Mouse (Mus musculus) heart, embryonic 13.5 days (tissue): ENCODE measurements around the gene Smyd4. TPM values are rescaled to one million over a fixed set of nuclear protein-coding genes. Genes with fewer than 3 reads are reported as not detected.

Source experiments
- ATAC-seq: fragments of 200-750 bp; cut with Nextera tagmentation; 2 replicates; pipeline ENCODE4 v1.8.0; 2017; ENCODE audit warnings: moderate TSS enrichment; ENCODE audit not compliant: insufficient number of reproducible peaks, low FRiP score, low TSS enrichment; ENCODE audit errors: extremely low read depth
- H3K27ac ChIP-seq: fragments of 300-500 bp; sonication (generic); replicated peaks from 2 replicates; pipeline ENCODE4 v1.5.1; 2015; ENCODE audit warnings: moderate library complexity, mild to moderate bottlenecking, inconsistent platforms
- H3K27me3 ChIP-seq: fragments of 300-500 bp; sonication (generic); replicated peaks from 2 replicates; pipeline ENCODE4 v1.6.1; 2015; ENCODE audit warnings: mild to moderate bottlenecking, inconsistent platforms
- H3K36me3 ChIP-seq: fragments of 300-500 bp; sonication (generic); 2 replicates; pipeline ENCODE4 v1.6.1; 2015; ENCODE audit warnings: mild to moderate bottlenecking, inconsistent platforms
- H3K4me1 ChIP-seq: fragments of 300-500 bp; sonication (generic); 2 replicates; pipeline ENCODE4 v1.6.1; 2015; ENCODE audit warnings: inconsistent platforms
- H3K4me2 ChIP-seq: fragments of 300-500 bp; sonication (generic); 2 replicates; pipeline ENCODE4 v1.6.1; 2015; ENCODE audit warnings: inconsistent platforms, mild to moderate bottlenecking, moderate library complexity
- H3K4me3 ChIP-seq: fragments of 300-500 bp; sonication (generic); 2 replicates; pipeline ENCODE4 v1.5.1; 2015; ENCODE audit warnings: moderate library complexity, mild to moderate bottlenecking, inconsistent platforms
- H3K9ac ChIP-seq: fragments of 300-500 bp; sonication (generic); 2 replicates; pipeline ENCODE4 v1.6.1; 2015; ENCODE audit warnings: inconsistent platforms, mild to moderate bottlenecking, moderate library complexity
- H3K9me3 ChIP-seq: fragments of 300-500 bp; sonication (generic); 2 replicates; pipeline ENCODE4 v1.6.1; 2016; ENCODE audit warnings: inconsistent platforms
- WGBS: fragments of 180-500 bp; shearing (Covaris S2); methylation state at CpG from one replicate; pipeline ENCODE4 v1.1.7; 2015; ENCODE audit warnings: mixed read lengths; 5-methylcytosine and 5-hydroxymethylcytosine counted together
- polyA plus RNA-seq: library from polyadenylated mRNA; unstranded; fragments of >200 nt; fragmentation: Nextera tagmentation; extraction: Ambion mirVana; gene quantifications from 2 replicates; pipeline ENCODE4 v1.2.1, GENCODE M21; 2015

The Smyd4 gene
- polyA plus RNA-seq, 1 experiment from 2014 or later: 12.9 TPM

DNA sequence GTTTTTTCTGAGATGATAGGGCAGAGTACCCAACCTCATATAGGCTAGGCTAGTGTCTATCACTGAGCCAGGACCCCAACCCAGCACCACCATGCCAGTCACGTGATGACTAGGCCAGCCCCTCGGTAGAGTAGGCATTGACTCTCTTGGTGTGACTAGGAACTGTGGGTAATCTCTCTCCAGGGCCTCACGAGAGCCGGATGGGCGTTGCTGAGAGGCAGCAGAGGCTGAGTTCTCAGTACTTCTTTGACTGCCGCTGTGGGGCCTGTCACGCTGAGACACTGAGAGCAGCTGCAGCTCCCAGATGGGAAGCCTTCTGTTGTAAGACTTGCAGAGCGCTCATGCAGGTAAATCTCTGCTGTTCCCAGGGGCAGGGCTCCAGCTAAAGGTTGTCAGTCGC lies 51.9 kb downstream of the Smyd4 start:
- ATAC-seq: no peak
- 74% methylated on average over 9 of the region's 9 CpGs for WGBS
- H3K4me1 ChIP-seq: peaks cover 38% of the 10 kb centered on the region

DNA sequence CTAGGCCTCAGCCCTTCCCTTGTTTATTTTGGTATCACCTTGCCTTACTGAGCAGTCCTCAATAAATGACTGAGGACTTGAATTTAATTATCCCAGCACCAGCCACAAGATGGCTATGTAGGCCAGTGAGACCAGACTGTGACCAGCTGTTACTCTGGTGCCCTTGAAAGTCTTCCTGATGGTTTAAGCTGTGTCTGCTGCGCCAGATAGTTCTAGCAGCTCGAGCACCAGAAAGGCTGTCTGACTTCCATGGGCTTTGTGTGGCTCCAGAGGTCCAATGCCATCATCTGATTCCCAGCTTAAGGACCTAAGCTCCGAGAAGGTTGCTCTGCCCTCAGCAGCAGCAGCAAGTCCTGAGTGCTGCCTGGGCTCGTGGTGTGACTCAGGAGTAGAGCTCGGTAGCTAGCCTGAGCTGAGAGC lies 54.0 kb downstream of the Smyd4 start:
- ATAC-seq: no peak; the same call in 1 of the 2 replicates
- H3K27me3 ChIP-seq: no peaks in the 10 kb centered on the region
- H3K9ac ChIP-seq: peak overlapping the region; percentile 62
- WGBS: 43% methylated on average over 5 of the region's 5 CpGs
- peaks cover 34% of the 10 kb centered on the region for H3K36me3 ChIP-seq
- peak overlapping the region; percentile 16; the same call in 1 of the 2 replicates for H3K4me2 ChIP-seq
- H3K4me1 ChIP-seq: peaks cover 32% of the 10 kb centered on the region
- peak overlapping the region; percentile 72 for H3K27ac ChIP-seq
- H3K9me3 ChIP-seq: no peaks in the 10 kb centered on the region
- H3K4me3 ChIP-seq: no peak overlapping the region

More for the DNA sequence above, 51.9 kb downstream of the Smyd4 start:
- Histone ChIP-seq H3K9me3 (no peaks in the 10 kb centered on the region), H3K4me3 (no peak overlapping the region), H3K9ac (no peak overlapping the region), H3K27ac (no peak overlapping the region), H3K4me2 (no peak overlapping the region), H3K36me3 (peaks cover 20% of the 10 kb centered on the region), H3K27me3 (no peaks in the 10 kb centered on the region)

DNA sequence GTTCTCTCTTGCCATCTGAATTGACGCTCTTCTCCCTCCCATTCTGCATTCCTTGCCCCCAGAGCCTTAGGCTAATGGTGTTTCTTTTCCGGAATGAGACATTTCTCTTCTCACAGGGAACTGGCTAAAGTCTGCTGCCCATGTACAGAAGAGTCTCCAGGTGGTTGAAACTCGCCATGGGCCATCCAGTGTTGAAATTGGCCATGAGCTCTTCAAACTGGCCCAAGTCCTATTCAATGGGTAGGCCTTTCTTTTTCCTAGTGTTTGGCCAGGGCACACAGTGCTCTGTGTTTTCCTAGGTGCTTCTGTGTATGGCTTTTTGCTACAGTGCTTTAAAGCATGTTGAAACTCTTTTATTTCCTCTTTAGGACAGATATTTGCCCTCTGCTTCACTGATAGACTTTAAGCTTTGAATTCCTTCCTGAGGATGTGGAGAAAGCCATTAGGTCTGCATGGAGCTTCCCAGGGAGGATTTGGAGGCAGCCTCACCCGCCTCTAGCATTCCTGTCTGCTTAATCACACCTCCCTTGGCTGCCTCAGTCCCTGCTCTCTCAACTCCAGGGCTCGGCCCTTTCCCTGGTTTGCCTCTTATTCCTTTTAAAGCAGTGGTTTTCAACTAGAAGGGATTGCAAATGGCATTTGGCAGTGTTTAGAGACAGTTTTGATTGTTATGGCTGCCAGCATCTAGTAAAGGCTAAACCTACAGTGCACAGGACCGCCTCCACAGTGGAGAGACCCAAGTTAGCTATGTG lies 55.2 kb downstream of the Smyd4 start:
- 52% methylated on average over 6 of the region's 6 CpGs for WGBS
- Histone ChIP-seq H3K4me3 (no peak overlapping the region), H3K36me3 (peaks cover 34% of the 10 kb centered on the region), H3K27me3 (no peaks in the 10 kb centered on the region), H3K4me1 (peaks cover 25% of the 10 kb centered on the region), H3K27ac (peak overlapping the region; percentile 77), H3K9me3 (no peaks in the 10 kb centered on the region), H3K9ac (peak overlapping the region; percentile 2; the same call in 1 of the 2 replicates), H3K4me2 (no peak overlapping the region)
- no peak for ATAC-seq

DNA sequence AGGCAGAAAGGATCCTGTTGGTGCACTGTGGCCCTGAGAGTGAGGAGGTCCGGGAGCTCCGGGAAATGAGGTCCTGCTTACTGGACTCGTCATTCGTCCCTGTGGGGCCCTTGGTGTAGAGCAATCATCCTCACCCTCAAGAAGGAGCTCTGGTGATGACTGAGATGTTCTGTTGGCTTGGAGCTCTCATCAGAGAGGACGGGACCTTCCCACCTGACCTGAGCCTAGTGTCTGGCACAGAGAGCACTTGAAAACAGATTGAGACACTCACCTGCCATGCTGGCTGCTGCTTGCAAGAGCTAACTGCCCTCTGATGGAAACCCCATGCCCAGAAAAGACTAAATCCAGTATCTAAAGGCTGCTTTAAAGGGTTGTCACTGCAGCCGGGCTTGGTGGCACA lies 56.6 kb downstream of the Smyd4 start:
- Histone ChIP-seq H3K9me3 (no peaks in the 10 kb centered on the region), H3K4me3 (no peak overlapping the region), H3K36me3 (peaks cover 29% of the 10 kb centered on the region), H3K4me2 (no peak overlapping the region), H3K27ac (no peak overlapping the region), H3K9ac (no peak overlapping the region), H3K4me1 (peaks cover 25% of the 10 kb centered on the region), H3K27me3 (no peaks in the 10 kb centered on the region)
- ATAC-seq: no peak
- 78% methylated on average over 6 of the region's 6 CpGs for WGBS

DNA sequence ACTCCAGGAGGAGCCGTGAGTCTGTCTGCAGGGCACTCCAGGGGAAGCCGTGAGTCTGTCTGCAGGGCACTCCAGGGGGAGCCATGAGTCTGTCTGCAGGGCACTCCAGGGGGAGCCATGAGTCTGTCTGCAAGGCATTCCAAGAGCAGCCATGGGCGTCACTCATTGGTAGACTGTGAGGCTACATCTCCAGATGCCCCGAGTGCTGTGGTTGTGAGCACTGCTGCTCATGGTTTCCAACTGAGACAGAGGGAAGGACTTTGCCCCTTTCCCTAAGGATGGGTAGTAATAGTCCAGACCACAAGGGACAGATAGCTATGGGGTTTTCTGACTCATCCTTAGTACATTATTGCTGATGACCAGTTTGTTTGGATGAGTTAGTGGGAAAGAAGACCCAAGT lies 57.9 kb downstream of the Smyd4 start:
- ATAC-seq: no peak
- Histone ChIP-seq H3K4me2 (no peak overlapping the region), H3K9me3 (no peaks in the 10 kb centered on the region), H3K27me3 (no peaks in the 10 kb centered on the region), H3K4me3 (no peak overlapping the region), H3K36me3 (peaks cover 25% of the 10 kb centered on the region), H3K4me1 (peaks cover 25% of the 10 kb centered on the region), H3K9ac (no peak overlapping the region), H3K27ac (no peak overlapping the region)
- 58% methylated on average over 4 of the region's 4 CpGs for WGBS

DNA sequence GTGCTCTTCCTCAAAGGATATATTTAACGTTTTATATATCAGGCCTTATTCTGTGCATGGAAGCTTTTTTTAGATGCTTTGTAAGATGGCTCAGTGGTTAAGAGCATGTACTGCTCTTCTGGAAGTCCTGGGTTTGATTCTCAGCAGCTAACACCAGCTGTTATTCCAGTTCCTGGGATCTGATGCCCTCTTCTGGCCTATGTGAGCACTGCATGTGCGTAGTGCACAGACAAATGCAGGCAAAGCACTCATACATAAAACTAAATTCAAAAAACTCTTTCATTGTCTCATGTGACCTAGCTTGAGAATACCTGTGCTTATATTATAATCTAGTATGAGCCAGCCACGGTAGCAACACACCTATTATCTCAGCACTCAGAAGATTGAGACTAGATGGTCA lies 58.6 kb downstream of the Smyd4 start:
- no peak overlapping the region for H3K4me3 ChIP-seq

DNA sequence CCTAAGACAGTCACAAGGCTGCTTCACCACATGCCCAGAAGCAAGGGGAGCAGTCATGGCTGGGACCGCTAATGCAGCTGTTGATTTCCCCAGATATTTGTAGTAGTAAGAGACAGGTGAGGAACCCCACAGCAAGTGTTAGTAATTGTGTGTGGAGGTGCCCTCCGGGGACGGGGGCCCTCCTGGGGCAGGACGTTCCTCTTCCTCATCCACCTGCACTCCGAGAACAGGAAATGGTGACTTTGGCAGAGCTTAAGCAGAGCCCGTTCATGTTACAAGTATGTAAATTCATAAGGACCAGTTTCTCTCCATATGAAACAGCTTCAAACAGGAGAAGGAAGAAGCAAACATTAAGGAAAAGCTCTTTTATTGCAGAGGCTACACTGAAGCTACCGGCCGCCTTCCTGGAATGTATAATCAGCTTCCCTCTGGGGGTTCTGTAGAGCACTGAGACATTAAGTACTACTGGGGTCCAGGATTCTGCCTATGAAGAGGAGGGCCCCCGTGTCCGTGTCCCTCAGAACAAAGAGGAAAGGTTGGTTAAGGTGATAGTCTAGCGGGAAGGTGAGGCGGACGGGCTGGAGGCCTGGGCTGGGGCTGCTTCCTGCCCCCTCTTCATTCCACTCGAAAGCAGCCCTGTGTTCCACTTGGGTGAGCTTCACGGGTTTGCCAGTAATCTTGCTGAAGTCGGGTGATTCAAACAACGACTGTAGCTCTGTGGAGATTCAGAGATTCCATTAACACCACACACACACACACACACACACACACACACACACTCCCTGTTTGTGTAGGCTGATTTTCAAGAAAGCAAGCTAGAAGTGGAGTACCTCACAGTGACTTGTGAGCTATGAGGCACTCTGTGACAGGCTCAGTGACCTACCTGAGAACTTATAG lies 61.7 kb downstream of the Smyd4 start:
- H3K4me3 ChIP-seq: no peak overlapping the region
- H3K27me3 ChIP-seq: no peaks in the 10 kb centered on the region
- WGBS: 75% methylated on average over 17 of the region's 17 CpGs
- H3K27ac ChIP-seq: no peak overlapping the region
- 0 out of 2 replicates have a peak, but pooled peaks cover under 1% of the 10 kb centered on the region for H3K4me1 ChIP-seq
- no peak overlapping the region for H3K4me2 ChIP-seq
- no peak overlapping the region for H3K9ac ChIP-seq
- H3K9me3 ChIP-seq: no peaks in the 10 kb centered on the region
- peaks cover 24% of the 10 kb centered on the region for H3K36me3 ChIP-seq
- no peak for ATAC-seq

More for the DNA sequence above, 58.6 kb downstream of the Smyd4 start:
- peaks cover 22% of the 10 kb centered on the region for H3K36me3 ChIP-seq
- no peak for ATAC-seq
- H3K9ac ChIP-seq: no peak overlapping the region
- H3K4me1 ChIP-seq: peaks cover 25% of the 10 kb centered on the region
- no peaks in the 10 kb centered on the region for H3K9me3 ChIP-seq
- no peaks in the 10 kb centered on the region for H3K27me3 ChIP-seq
- 39% methylated on average over 3 of the region's 3 CpGs for WGBS
- H3K4me2 ChIP-seq: no peak overlapping the region
- no peak overlapping the region for H3K27ac ChIP-seq

DNA sequence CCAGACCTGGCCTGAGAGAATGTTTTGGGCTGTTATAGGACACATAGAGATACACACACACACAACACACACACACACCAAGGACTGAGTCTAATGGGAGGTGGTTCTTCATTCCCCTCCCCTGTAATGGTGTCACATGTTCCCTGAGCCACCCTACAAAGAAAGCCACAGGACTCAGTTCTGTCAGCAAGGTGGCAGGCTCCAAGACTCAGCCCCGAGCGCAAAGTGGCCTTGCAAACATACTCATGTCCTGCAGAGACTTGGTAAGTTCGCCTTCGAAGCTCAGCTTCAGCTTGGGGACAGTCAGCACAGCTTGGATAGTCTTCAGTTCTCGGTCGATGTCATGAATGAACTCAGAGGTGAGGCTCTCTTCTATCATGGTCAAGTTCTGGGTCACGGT lies 62.4 kb downstream of the Smyd4 start:
- no peaks in the 10 kb centered on the region for H3K27me3 ChIP-seq
- no peak overlapping the region for H3K4me3 ChIP-seq
- WGBS: 81% methylated on average over 7 of the region's 7 CpGs
- H3K27ac ChIP-seq: no peak overlapping the region
- no peaks in the 10 kb centered on the region for H3K9me3 ChIP-seq
- H3K36me3 ChIP-seq: peaks cover 24% of the 10 kb centered on the region
- no peak for ATAC-seq
- H3K9ac ChIP-seq: no peak overlapping the region
- H3K4me1 ChIP-seq: 0 out of 2 replicates have a peak, but pooled peaks cover 4% of the 10 kb centered on the region
- no peak overlapping the region for H3K4me2 ChIP-seq

DNA sequence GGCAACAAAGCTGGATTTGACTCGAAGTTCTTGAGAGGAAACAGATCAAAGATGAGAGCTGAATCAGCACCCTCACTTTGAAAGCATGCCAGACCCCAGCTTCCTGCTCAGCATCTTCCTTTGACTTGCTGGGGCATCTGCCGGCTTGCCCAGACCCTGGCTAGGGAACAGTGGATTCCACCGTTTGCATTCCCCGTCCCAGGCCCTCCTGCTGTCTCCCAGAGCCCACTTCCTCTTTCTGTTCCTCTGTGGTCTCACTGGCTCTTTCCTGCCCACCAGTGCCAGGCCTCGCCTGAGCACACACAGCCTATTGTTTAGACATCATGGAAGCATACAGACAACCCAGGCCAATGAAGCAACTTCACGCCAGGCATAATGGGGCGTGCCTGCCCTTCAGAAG lies 66.9 kb downstream of the Smyd4 start:
- Histone ChIP-seq H3K4me3 (no peak overlapping the region), H3K27me3 (no peaks in the 10 kb centered on the region), H3K4me1 (0 out of 2 replicates have a peak, but pooled peaks cover 4% of the 10 kb centered on the region), H3K9me3 (no peaks in the 10 kb centered on the region), H3K4me2 (no peak overlapping the region), H3K36me3 (peaks cover 13% of the 10 kb centered on the region; the same call in 1 of the 2 replicates), H3K27ac (no peak overlapping the region), H3K9ac (no peak overlapping the region)
- 37% methylated on average over 7 of the region's 7 CpGs for WGBS
- ATAC-seq: no peak

DNA sequence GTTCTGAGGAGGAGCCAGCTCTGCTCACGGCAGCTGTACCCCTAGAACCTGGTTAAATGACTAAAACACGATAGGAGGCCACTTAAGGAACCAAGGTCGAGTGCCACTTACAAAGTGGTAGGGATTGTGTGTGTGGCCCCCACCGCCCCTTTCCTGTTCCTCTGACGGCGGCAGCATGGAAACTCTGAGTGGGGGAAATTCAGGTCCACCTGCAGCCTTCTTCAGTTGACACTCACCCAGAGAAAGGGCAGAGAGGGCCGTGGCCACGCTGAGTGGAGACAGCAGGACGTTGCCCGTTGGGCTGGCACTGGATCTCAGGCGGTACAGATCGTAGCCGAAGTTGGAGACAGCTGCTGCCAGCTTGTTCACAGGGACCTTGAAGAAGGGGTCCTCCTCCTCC lies 67.8 kb downstream of the Smyd4 start:
- Histone ChIP-seq H3K4me1 (peaks cover 5% of the 10 kb centered on the region), H3K9ac (no peak overlapping the region), H3K4me2 (no peak overlapping the region), H3K4me3 (no peak overlapping the region), H3K9me3 (no peaks in the 10 kb centered on the region), H3K27me3 (no peaks in the 10 kb centered on the region), H3K27ac (no peak overlapping the region), H3K36me3 (peaks cover 6% of the 10 kb centered on the region; the same call in 1 of the 2 replicates)
- WGBS: 75% methylated on average over 13 of the region's 13 CpGs
- ATAC-seq: no peak

DNA sequence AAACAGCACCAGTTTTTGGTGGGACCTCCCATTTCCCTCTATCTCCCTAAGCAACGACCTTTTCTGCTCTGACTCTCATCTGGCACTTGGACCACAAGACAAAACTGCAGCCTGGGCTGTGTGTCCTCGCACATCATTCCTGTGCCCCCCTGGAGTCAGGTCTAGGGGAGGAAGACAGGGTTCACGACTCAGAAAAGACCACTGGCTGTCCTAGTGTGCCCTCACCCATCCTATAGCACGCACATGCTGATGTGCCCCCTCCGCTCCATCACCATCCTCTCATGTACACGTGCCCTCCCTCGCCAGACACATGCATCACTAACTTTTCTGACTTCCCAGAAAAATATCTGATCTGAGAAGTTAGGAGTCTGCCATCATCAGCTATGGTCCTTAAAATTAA lies 71.8 kb downstream of the Smyd4 start:
- ATAC-seq: no peak
- H3K4me3 ChIP-seq: no peak overlapping the region
- peaks cover 3% of the 10 kb centered on the region; the same call in 1 of the 2 replicates for H3K36me3 ChIP-seq
- H3K27me3 ChIP-seq: no peaks in the 10 kb centered on the region
- H3K4me1 ChIP-seq: peaks cover 21% of the 10 kb centered on the region
- H3K4me2 ChIP-seq: no peak overlapping the region
- H3K9ac ChIP-seq: no peak overlapping the region
- no peak overlapping the region for H3K27ac ChIP-seq
- H3K9me3 ChIP-seq: no peaks in the 10 kb centered on the region
- 74% methylated on average over 7 of the region's 7 CpGs for WGBS
